ENCODE assay signal across 13 mouse cellular contexts in genomic region chr1:39946391-39946790, GRCm38 (mm10). TPM values are rescaled to one million over a fixed set of nuclear protein-coding genes. Genes with fewer than 3 reads are reported as not detected.
A peak's percentile ranks its signal among the peaks of the same experiment; 100 is the strongest.
DNase-seq lines count a peak whose midpoint lies in the region; ATAC-seq lines count a peak whose summit lies in the region.
"Had no signal": no experiment of that assay in that cellular context is flagged by ENCODE, and none has a peak within 500 bp of the region (broad histone marks: within the 10 kb centered on the region; RNA-seq: fewer than 3 reads in every experiment).

No protein-coding gene starts in this region.

- peak overlapping the region; percentile 73 for H3K27ac ChIP-seq in hindbrain, embryonic 14.5 days
- H3K27ac ChIP-seq in hindbrain, embryonic 16.5 days (ENCODE audit: low read depth, low read length) = no peak overlapping the region
- H3K27ac ChIP-seq in embryonic facial prominence, embryonic 15.5 days (replicated peaks) = 0 out of 2 replicates have a peak overlapping the region, but pooled peaks have one; percentile 8
- peak overlapping the region; percentile 76; the same call in 1 of the 2 replicates for H3K27ac ChIP-seq in hindbrain, embryonic 15.5 days (replicated peaks)
- H3K27ac ChIP-seq: kidney, embryonic 15.5 days; lung, embryonic 15.5 days had no signal

- H3K9ac ChIP-seq in hindbrain, embryonic 14.5 days = no peak overlapping the region
- no peak overlapping the region for H3K9ac ChIP-seq in hindbrain, embryonic 16.5 days (ENCODE audit: low read depth, low read length)
- H3K9ac ChIP-seq in embryonic facial prominence, embryonic 15.5 days = no peak overlapping the region
- H3K9ac ChIP-seq in hindbrain, embryonic 15.5 days = no peak overlapping the region
- H3K9ac ChIP-seq: kidney, embryonic 15.5 days; lung, embryonic 15.5 days had no signal

- peaks cover 91% of the 10 kb centered on the region for H3K4me1 ChIP-seq in hindbrain, embryonic 14.5 days (replicated peaks; ENCODE audit: control insufficient read depth, insufficient read depth, low read length)
- H3K4me1 ChIP-seq in hindbrain, embryonic 16.5 days (ENCODE audit: control insufficient read depth, insufficient read depth, low read depth, low read length) = peaks cover 90% of the 10 kb centered on the region
- H3K4me1 ChIP-seq in embryonic facial prominence, embryonic 15.5 days = peaks cover 84% of the 10 kb centered on the region
- H3K4me1 ChIP-seq in hindbrain, embryonic 15.5 days (replicated peaks) = peaks cover 95% of the 10 kb centered on the region

- no peak for DNase-seq in hindbrain, embryonic 14.5 days (ENCODE audit: low spot score)
- DNase-seq in brain, adult 2 months (ENCODE audit: low read depth, low spot score) = peak; percentile 70
- DNase-seq in embryo, embryonic 10.5 days (ENCODE audit: low spot score) = no peak
- DNase-seq in urinary bladder, postnatal 36 days (ENCODE audit: low spot score in 2 of 2) = no peak
- DNase-seq: layer of hippocampus, adult 9-11 months; right cerebral cortex, postnatal 4 days had no signal

- no peaks in the 10 kb centered on the region for H3K27me3 ChIP-seq in hindbrain, embryonic 14.5 days (ENCODE audit: control insufficient read depth, insufficient read depth, low read length)
- H3K27me3 ChIP-seq in hindbrain, embryonic 16.5 days (replicated peaks; ENCODE audit: control insufficient read depth, insufficient read depth, low read length) = no peaks in the 10 kb centered on the region
- no peaks in the 10 kb centered on the region for H3K27me3 ChIP-seq in embryonic facial prominence, embryonic 15.5 days
- H3K27me3 ChIP-seq in hindbrain, embryonic 15.5 days = no peaks in the 10 kb centered on the region
- H3K27me3 ChIP-seq: kidney, embryonic 15.5 days; lung, embryonic 15.5 days had no signal

- no peak overlapping the region for H3K4me3 ChIP-seq in hindbrain, embryonic 14.5 days (replicated peaks; ENCODE audit: low read length)
- H3K4me3 ChIP-seq in hindbrain, embryonic 16.5 days (ENCODE audit: low read length) = no peak overlapping the region
- no peak overlapping the region for H3K4me3 ChIP-seq in embryonic facial prominence, embryonic 15.5 days (replicated peaks)
- H3K4me3 ChIP-seq in hindbrain, embryonic 15.5 days = no peak overlapping the region
- H3K4me3 ChIP-seq: kidney, embryonic 15.5 days; lung, embryonic 15.5 days had no signal

- no peak for ATAC-seq in hindbrain, embryonic 14.5 days (ENCODE audit: low FRiP score)
- no peak for ATAC-seq in hindbrain, embryonic 16.5 days
- ATAC-seq in embryonic facial prominence, embryonic 15.5 days (ENCODE audit: insufficient number of reproducible peaks, low FRiP score, low TSS enrichment, low read depth) = no peak
- ATAC-seq in hindbrain, embryonic 15.5 days (ENCODE audit: low FRiP score, low read depth) = no peak
- ATAC-seq in megakaryocyte-erythroid progenitor cell, adult 5-6 weeks (replicated peaks; ENCODE audit: low FRiP score, low TSS enrichment, poor library complexity, severe bottlenecking) = no peak

- H3K36me3 ChIP-seq in hindbrain, embryonic 14.5 days (replicated peaks; ENCODE audit: control insufficient read depth, insufficient read depth) = no peaks in the 10 kb centered on the region
- H3K36me3 ChIP-seq in hindbrain, embryonic 16.5 days (ENCODE audit: control insufficient read depth, insufficient read depth, low read length) = no peaks in the 10 kb centered on the region
- no peaks in the 10 kb centered on the region for H3K36me3 ChIP-seq in embryonic facial prominence, embryonic 15.5 days
- H3K36me3 ChIP-seq in hindbrain, embryonic 15.5 days = no peaks in the 10 kb centered on the region
- H3K36me3 ChIP-seq: kidney, embryonic 15.5 days; lung, embryonic 15.5 days had no signal

- H3K4me2 ChIP-seq in hindbrain, embryonic 14.5 days (replicated peaks) = no peak overlapping the region
- H3K4me2 ChIP-seq in hindbrain, embryonic 16.5 days (ENCODE audit: low read length) = no peak overlapping the region
- H3K4me2 ChIP-seq in embryonic facial prominence, embryonic 15.5 days (replicated peaks) = no peak overlapping the region
- no peak overlapping the region for H3K4me2 ChIP-seq in hindbrain, embryonic 15.5 days
- H3K4me2 ChIP-seq: kidney, embryonic 15.5 days; liver, embryonic 11.5 days; lung, embryonic 15.5 days had no signal

- WGBS in hindbrain, embryonic 14.5 days = 67% methylated on average over 4 of the region's 4 CpGs
- 65% methylated on average over 4 of the region's 4 CpGs for WGBS in hindbrain, embryonic 16.5 days
- WGBS in embryonic facial prominence, embryonic 15.5 days = 73% methylated on average over 4 of the region's 4 CpGs
- WGBS in hindbrain, embryonic 15.5 days = 78% methylated on average over 4 of the region's 4 CpGs

- H3K9me3 ChIP-seq in hindbrain, embryonic 14.5 days (ENCODE audit: control insufficient read depth, low read length) = no peaks in the 10 kb centered on the region
- no peaks in the 10 kb centered on the region for H3K9me3 ChIP-seq in hindbrain, embryonic 16.5 days (ENCODE audit: control insufficient read depth, low read length)
- no peaks in the 10 kb centered on the region for H3K9me3 ChIP-seq in embryonic facial prominence, embryonic 15.5 days (replicated peaks)
- no peaks in the 10 kb centered on the region for H3K9me3 ChIP-seq in hindbrain, embryonic 15.5 days
- H3K9me3 ChIP-seq: kidney, embryonic 15.5 days; lung, embryonic 15.5 days had no signal

RNA-seq across cellular contexts. Expression of gene Map4k4, which starts 45.7 kb away (rescaled TPM):
- polyA plus RNA-seq in hindbrain, embryonic 14.5 days (2014; fragmentation: Nextera tagmentation; extraction: Ambion mirVana) = 46.5 and 51.2 TPM in 2 replicates
- 21.7 and 22.1 TPM in 2 replicates for polyA plus RNA-seq in hindbrain, embryonic 16.5 days (2015; fragmentation: Nextera tagmentation; extraction: Ambion mirVana)
- polyA plus RNA-seq in embryonic facial prominence, embryonic 15.5 days (2015; fragmentation: Nextera tagmentation; extraction: Ambion mirVana) = 34.4 and 41.3 TPM in 2 replicates
- 41.5 and 42.6 TPM in 2 replicates for polyA plus RNA-seq in hindbrain, embryonic 15.5 days (2015; fragmentation: Nextera tagmentation; extraction: Ambion mirVana)
- 20.4 and 29.0 TPM in 2 replicates for total RNA-seq in megakaryocyte-erythroid progenitor cell, adult 5-6 weeks (2014; fragmentation: Nextera tagmentation)
- 29.6 and 49.0 TPM in 2 replicates for total RNA-seq in megakaryocyte-erythroid progenitor cell, adult 5-6 weeks (2017)
